Mouse (Mus musculus): Measurements from ENCODE around the gene Lifr.

- TF ChIP-seq GATA1 (IDR thresholded peaks at IDR 0.05; ENCODE audit: borderline replicate concordance, low read length) (no peak), FLI1 (IDR thresholded peaks at IDR 0.05; ENCODE audit: low read length) (no peak)
Observed at GRCm38 (mm10) chr15:7141246-7141645, 50.8 kb downstream of the Lifr start.

All from megakaryocyte, embryonic 14.5 days (primary cell).